Mouse (Mus musculus) kidney, postnatal 0 days (tissue): ENCODE data around the gene Atcay. TPM values are rescaled to one million over a fixed set of nuclear protein-coding genes. Genes with fewer than 3 reads are reported as not detected.

Experiments
- ATAC-seq: fragments of 200-750 bp; cut with Nextera tagmentation; replicated peaks from 2 replicates; pipeline ENCODE4 v1.8.0; 2017; ENCODE audit warnings: low read depth, moderate number of reproducible peaks, moderate TSS enrichment, moderate library complexity; ENCODE audit not compliant: low FRiP score
- DNase-seq: peaks from one replicate; pipeline ENCODE4 v3.0.0-alpha.2; 2016; ENCODE audit warnings: low spot score
- H3K27ac ChIP-seq: fragments of 300-500 bp; sonication (generic); 2 replicates; pipeline ENCODE4 v1.5.1; 2014; ENCODE audit warnings: mild to moderate bottlenecking
- H3K27me3 ChIP-seq: fragments of 300-500 bp; sonication (generic); 2 replicates; pipeline ENCODE4 v1.6.1; 2014; ENCODE audit warnings: low read length, mixed read lengths; ENCODE audit not compliant: insufficient read depth
- H3K36me3 ChIP-seq: fragments of 300-500 bp; sonication (generic); 2 replicates; pipeline ENCODE4 v1.6.1; 2014; ENCODE audit warnings: low read length, mixed read lengths; ENCODE audit not compliant: insufficient read depth
- H3K4me1 ChIP-seq: fragments of 300-500 bp; sonication (generic); replicated peaks from 2 replicates; pipeline ENCODE4 v1.6.1; 2014; ENCODE audit warnings: antibody characterized with exemption, low read length, mixed read lengths; ENCODE audit not compliant: insufficient read depth
- H3K4me2 ChIP-seq: fragments of 300-500 bp; sonication (generic); 2 replicates; pipeline ENCODE4 v1.6.1; 2014; ENCODE audit warnings: mild to moderate bottlenecking, low read length, moderate library complexity, mixed read lengths
- H3K4me3 ChIP-seq: fragments of 300-500 bp; sonication (generic); replicated peaks from 2 replicates; pipeline ENCODE4 v1.5.1; 2014; ENCODE audit warnings: low read depth, low read length
- H3K9ac ChIP-seq: fragments of 300-500 bp; sonication (generic); 2 replicates; pipeline ENCODE4 v1.6.1; 2014; ENCODE audit warnings: low read depth, low read length
- H3K9me3 ChIP-seq: fragments of 300-500 bp; sonication (generic); replicated peaks from 2 replicates; pipeline ENCODE4 v1.6.1; 2016; ENCODE audit warnings: low read length, inconsistent platforms, mixed read lengths
- CTCF ChIP-seq: IDR thresholded peaks from 2 replicates; pipeline ENCODE4 v1.5.1; 2016; ENCODE audit warnings: antibody characterized with exemption, low read depth, mild to moderate bottlenecking, moderate library complexity
- WGBS: fragments of 180-500 bp; shearing (Covaris S2); extraction: QIAGEN DNeasy Blood & Tissue Kit; methylation state at CpG from one replicate; pipeline ENCODE4 v1.1.7; 2014; 5-methylcytosine and 5-hydroxymethylcytosine counted together
- polyA plus RNA-seq: library from polyadenylated mRNA; unstranded; fragments of >200 nt; fragmentation: Nextera tagmentation; extraction: Ambion mirVana; gene quantifications from 2 replicates; pipeline ENCODE4 v1.2.1, GENCODE M21; 2015

The Atcay gene
- polyA plus RNA-seq, 1 experiment from 2014 or later, result 0.32 TPM

DNA sequence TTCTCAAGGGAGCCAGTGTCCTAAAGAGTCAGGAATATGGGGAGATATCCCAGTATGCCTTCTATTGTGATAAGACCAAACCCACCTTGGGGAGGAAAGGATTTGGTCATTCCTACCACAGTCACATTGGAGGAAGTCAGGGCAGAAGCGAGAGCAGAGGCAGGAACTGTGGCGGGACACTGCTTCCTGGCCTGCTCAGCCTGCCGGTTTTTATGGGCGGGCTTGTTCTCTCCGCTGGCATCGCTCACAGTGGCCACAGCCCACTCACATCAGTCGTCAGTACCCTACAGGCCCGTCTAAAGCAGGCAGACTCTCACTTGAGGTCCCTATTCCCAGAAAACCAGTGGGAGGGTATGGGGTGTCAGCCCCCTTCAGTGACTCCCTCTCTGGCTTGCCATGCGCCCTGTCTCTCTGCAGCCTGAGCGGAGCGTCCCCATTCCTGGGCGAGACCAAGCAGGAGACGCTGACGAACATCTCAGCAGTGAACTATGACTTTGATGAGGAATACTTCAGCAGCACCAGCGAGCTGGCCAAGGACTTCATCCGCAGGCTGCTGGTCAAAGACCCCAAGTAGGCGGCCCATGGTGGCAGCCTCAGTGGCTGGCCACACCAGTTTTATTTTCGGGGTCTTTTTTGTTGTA is 39.2 kb downstream of the Atcay start:
- H3K27ac ChIP-seq, result 0 out of 2 replicates have a peak overlapping the region, but pooled peaks have one; percentile 87
- peaks cover 8% of the 10 kb centered on the region; the same call in 1 of the 2 replicates for H3K4me1 ChIP-seq
- no peak for DNase-seq
- 77% methylated on average over 18 of the region's 18 CpGs for WGBS
- H3K4me2 ChIP-seq, result peak overlapping the region; percentile 88
- no peak for TF ChIP-seq CTCF
- H3K9me3 ChIP-seq, result no peaks in the 10 kb centered on the region
- H3K36me3 ChIP-seq, result 0 out of 2 replicates have a peak, but pooled peaks cover 14% of the 10 kb centered on the region
- no peak overlapping the region for H3K4me3 ChIP-seq
- 0 out of 2 replicates have a peak, but pooled peaks cover 16% of the 10 kb centered on the region for H3K27me3 ChIP-seq
- ATAC-seq, result no peak
- no peak overlapping the region for H3K9ac ChIP-seq

- ATAC-seq (peak; percentile 14; the same call in 1 of the 2 replicates), DNase-seq (no peak)
- WGBS, result 66% methylated on average over 6 of the region's 6 CpGs
- no peak overlapping the region for H3K4me3 ChIP-seq
- 0 out of 2 replicates have a peak, but pooled peaks cover 14% of the 10 kb centered on the region for H3K36me3 ChIP-seq
- H3K27ac ChIP-seq, result no peak overlapping the region
- 0 out of 2 replicates have a peak, but pooled peaks cover 16% of the 10 kb centered on the region for H3K27me3 ChIP-seq
- H3K4me1 ChIP-seq, result peaks cover 8% of the 10 kb centered on the region; the same call in 1 of the 2 replicates
- no peak overlapping the region for H3K4me2 ChIP-seq
- TF ChIP-seq CTCF, result peak; percentile 44; the same call in 1 of the 2 replicates
- H3K9me3 ChIP-seq, result no peaks in the 10 kb centered on the region
- no peak overlapping the region for H3K9ac ChIP-seq
Observed at GRCm38 (mm10) chr10:81190912-81191321, 39.7 kb downstream of the Atcay start.

- WGBS, result 76% methylated on average over 31 of the region's 31 CpGs
- no peak overlapping the region for H3K4me3 ChIP-seq
- TF ChIP-seq CTCF, result peak; percentile 64
- 0 out of 2 replicates have a peak, but pooled peaks cover 14% of the 10 kb centered on the region for H3K36me3 ChIP-seq
- no peaks in the 10 kb centered on the region for H3K9me3 ChIP-seq
- no peak overlapping the region for H3K27ac ChIP-seq
- ATAC-seq (no peak), DNase-seq (no peak)
- 0 out of 2 replicates have a peak, but pooled peaks cover 16% of the 10 kb centered on the region for H3K27me3 ChIP-seq
- H3K4me1 ChIP-seq, result peaks cover 8% of the 10 kb centered on the region; the same call in 1 of the 2 replicates
- no peak overlapping the region for H3K4me2 ChIP-seq
- no peak overlapping the region for H3K9ac ChIP-seq
Observed at GRCm38 (mm10) chr10:81190236-81190911, 40.3 kb downstream of the Atcay start.

- H3K27ac ChIP-seq, result no peak overlapping the region
- DNase-seq (no peak), ATAC-seq (no peak)
- no peak overlapping the region for H3K9ac ChIP-seq
- peaks cover 10% of the 10 kb centered on the region; the same call in 1 of the 2 replicates for H3K4me1 ChIP-seq
- no peak overlapping the region for H3K4me3 ChIP-seq
- 0 out of 2 replicates have a peak, but pooled peaks cover 11% of the 10 kb centered on the region for H3K27me3 ChIP-seq
- TF ChIP-seq CTCF, result no peak
- H3K4me2 ChIP-seq, result no peak overlapping the region
- peaks cover 14% of the 10 kb centered on the region; the same call in 1 of the 2 replicates for H3K36me3 ChIP-seq
- WGBS, result 86% methylated on average over 26 of the region's 26 CpGs
- H3K9me3 ChIP-seq, result no peaks in the 10 kb centered on the region
Observed at GRCm38 (mm10) chr10:81189821-81190220, 40.8 kb downstream of the Atcay start.

- no peak overlapping the region for H3K4me3 ChIP-seq
- ATAC-seq (no peak), DNase-seq (no peak)
- no peak overlapping the region for H3K9ac ChIP-seq
- no peaks in the 10 kb centered on the region for H3K27me3 ChIP-seq
- H3K4me2 ChIP-seq, result no peak overlapping the region
- no peak overlapping the region for H3K27ac ChIP-seq
- no peak for TF ChIP-seq CTCF
- no peaks in the 10 kb centered on the region for H3K9me3 ChIP-seq
- WGBS, result 90% methylated on average over 9 of the region's 9 CpGs
- peaks cover 17% of the 10 kb centered on the region for H3K36me3 ChIP-seq
- H3K4me1 ChIP-seq, result peaks cover 4% of the 10 kb centered on the region; the same call in 1 of the 2 replicates
Observed at GRCm38 (mm10) chr10:81187161-81187560, 43.5 kb downstream of the Atcay start.

DNA sequence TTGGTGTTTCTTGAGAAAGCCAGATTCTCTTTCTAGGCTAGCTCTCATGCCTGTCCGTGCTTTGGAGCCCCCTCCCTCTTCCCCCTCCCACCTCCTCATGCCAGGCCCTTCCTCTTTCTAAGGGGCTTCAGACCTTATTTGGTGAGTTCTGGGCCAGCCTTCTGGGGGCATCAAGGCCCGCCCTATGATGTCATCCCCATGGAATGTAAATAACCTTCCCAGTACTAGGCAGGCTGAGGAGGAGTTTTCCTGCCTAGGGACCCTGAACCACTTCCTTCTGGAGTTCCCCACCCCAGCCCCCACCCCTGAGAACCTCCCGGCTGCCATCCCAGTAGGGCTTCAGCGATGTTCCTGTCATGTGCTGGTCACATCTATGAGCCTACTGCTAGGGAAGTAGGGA is 45.9 kb downstream of the Atcay start:
- Histone ChIP-seq H3K9me3 (no peaks in the 10 kb centered on the region), H3K27ac (peak overlapping the region; percentile 26; the same call in 1 of the 2 replicates), H3K36me3 (peaks cover 36% of the 10 kb centered on the region), H3K4me2 (no peak overlapping the region), H3K27me3 (no peaks in the 10 kb centered on the region), H3K9ac (no peak overlapping the region), H3K4me1 (peaks cover 4% of the 10 kb centered on the region; the same call in 1 of the 2 replicates), H3K4me3 (no peak overlapping the region)
- no peak for ATAC-seq
- DNase-seq, result peak; percentile 52
- no peak for TF ChIP-seq CTCF
- 35% methylated on average over 4 of the region's 4 CpGs for WGBS
